In the genomic region with DNA sequence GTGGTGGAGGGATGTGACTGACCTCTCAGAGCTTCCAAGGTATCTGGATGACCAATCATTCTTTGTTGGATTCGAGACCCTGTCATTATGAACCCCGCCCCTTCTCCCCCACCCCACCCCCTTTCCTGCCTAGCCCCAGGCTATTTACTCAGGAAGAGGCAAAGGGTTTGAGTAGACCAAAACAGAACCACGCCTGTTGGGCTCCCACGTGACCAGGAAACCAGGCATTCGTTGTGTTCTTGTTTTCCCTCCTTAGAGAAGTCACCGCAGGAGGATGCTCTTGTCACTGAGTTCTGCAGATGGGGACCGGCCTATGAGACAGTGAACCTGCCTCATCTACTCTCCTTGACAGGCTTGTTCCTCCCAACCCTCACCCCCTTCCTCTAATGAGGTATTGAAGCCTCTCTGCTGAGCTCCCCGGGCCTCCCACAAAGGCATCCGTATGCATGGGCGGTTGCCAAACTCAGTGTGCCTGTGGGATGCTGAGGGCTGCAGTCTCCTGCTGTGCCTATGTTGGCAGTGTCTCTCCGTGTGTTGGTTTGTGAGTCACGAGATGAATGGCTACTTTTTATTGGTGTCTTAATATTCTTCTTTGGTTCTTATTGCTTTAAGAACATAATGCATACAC, we compare ENCODE assay signal across 8 mouse cellular contexts. TPM values are rescaled to one million over a fixed set of nuclear protein-coding genes. Genes with fewer than 3 reads are reported as not detected.
DNase-seq lines count a peak whose midpoint lies in the region; ATAC-seq and TF ChIP-seq lines count a peak whose summit lies in the region.

No protein-coding gene starts in this region.

- TF ChIP-seq CTCF in lung, embryonic 14.5 days (IDR thresholded peaks at IDR 0.05; ENCODE audit: low read depth) = no peak

- WGBS in lung, embryonic 14.5 days = 16% methylated on average over 12 of the region's 12 CpGs

- ATAC-seq in lung, embryonic 14.5 days (ENCODE audit: insufficient read depth) = no peak

- H3K4me1 ChIP-seq in lung, embryonic 14.5 days (ENCODE audit: insufficient read depth) = no peaks in the 10 kb centered on the region

- no peaks in the 10 kb centered on the region for H3K27me3 ChIP-seq in lung, embryonic 14.5 days (ENCODE audit: insufficient read depth, low read length)

- DNase-seq in lung, embryonic 14.5 days = peak; percentile 45
- no peak for DNase-seq in lung, postnatal 4 days
- peak; percentile 66 to 67 for DNase-seq in frontal cortex, postnatal 10 days (ENCODE audit: low spot score in 2 of 2)
- peak; percentile 46 to 90 for DNase-seq in left cerebral cortex, adult 8-10 months (ENCODE audit: low spot score in 2 of 2)
- peak; percentile 85 for DNase-seq in right cerebral cortex, postnatal 25 days
- DNase-seq in heart, postnatal 10 days = no peak
- no peak for DNase-seq in kidney, adult 8-10 months
- DNase-seq in lung, postnatal 36 days = no peak

- no peak overlapping the region for H3K9ac ChIP-seq in lung, embryonic 14.5 days

- H3K27ac ChIP-seq in lung, embryonic 14.5 days (ENCODE audit: low read depth) = no peak overlapping the region

- no peaks in the 10 kb centered on the region for H3K36me3 ChIP-seq in lung, embryonic 14.5 days (ENCODE audit: insufficient read depth)

- H3K9me3 ChIP-seq in lung, embryonic 14.5 days (ENCODE audit: low read depth, low read length) = no peaks in the 10 kb centered on the region

- H3K4me2 ChIP-seq in lung, embryonic 14.5 days = no peak overlapping the region

- H3K4me3 ChIP-seq in lung, embryonic 14.5 days (ENCODE audit: low read depth, low read length) = no peak overlapping the region

- intact Hi-C loops in heart, postnatal 10 days (cut with DNase I) = loop anchor here (5.0 kb wide), 2 partner anchors 194 to 424 kb away; no protein-coding TSS in a partner anchor

RNA-seq across cellular contexts. Expression of gene Cks2, which starts 28.5 kb away (rescaled TPM):
- 426 and 436 TPM in 2 replicates for polyA plus RNA-seq in lung, embryonic 14.5 days (2014; fragmentation: Nextera tagmentation; extraction: Ambion mirVana)
- 1 to 10 TPM; 1.5 to 4.0 (median 3.0) TPM for total RNA-seq in left cerebral cortex, adult 8-10 months (2022)
- total RNA-seq in heart, postnatal 10 days (2021) = 10 to 100 TPM; 25.1 to 26.0 TPM

RNA-seq across cellular contexts. Expression of gene Secisbp2, which starts 35.0 kb away (rescaled TPM):
- polyA plus RNA-seq in lung, embryonic 14.5 days (2014; fragmentation: Nextera tagmentation; extraction: Ambion mirVana) = 26.1 and 31.3 TPM in 2 replicates
- 10 to 100 TPM; 16.8 to 18.7 (median 17.9) TPM for total RNA-seq in left cerebral cortex, adult 8-10 months (2022)
- 10 to 100 TPM; 20.0 to 22.0 TPM for total RNA-seq in heart, postnatal 10 days (2021)

RNA-seq across cellular contexts. Expression of gene Shc3, which starts 47.3 kb away (rescaled TPM):
- not detected in 2 replicates for polyA plus RNA-seq in lung, embryonic 14.5 days (2014; fragmentation: Nextera tagmentation; extraction: Ambion mirVana)
- 100 to 1,000 TPM; 153 to 205 (median 182) TPM for total RNA-seq in left cerebral cortex, adult 8-10 months (2022)
- 1 to 10 TPM; 3.7 to 3.8 TPM for total RNA-seq in heart, postnatal 10 days (2021)

Comparison
In these comparisons a context has a peak if more than half of its experiments do, and no peak if none do; other contexts are left out.
1. DNase-seq: peak in lung, embryonic 14.5 days (single experiment), frontal cortex, postnatal 10 days (2 of 2), left cerebral cortex, adult 8-10 months (2 of 2) and right cerebral cortex, postnatal 25 days (single experiment); none in lung, postnatal 4 days (0 of 2), heart, postnatal 10 days (0 of 2), kidney, adult 8-10 months (0 of 2) and lung, postnatal 36 days (single experiment).
2. RNA of gene Cks2, which starts 28.5 kb away (total RNA-seq): 25.1 to 26.0 TPM in heart, postnatal 10 days; 1.5 to 4.0 TPM in left cerebral cortex, adult 8-10 months; every median in the first group is over 4 times any median in the second.
3. RNA of gene Shc3, which starts 47.3 kb away (total RNA-seq): 153 to 205 TPM in left cerebral cortex, adult 8-10 months; 3.7 to 3.8 TPM in heart, postnatal 10 days; every median in the first group is over 10 times any median in the second.